In genomic region chr11:75732434-75733226, GRCm38 (mm10) we compare ENCODE assay signal across 8 mouse cellular contexts. TPM values are rescaled to one million over a fixed set of nuclear protein-coding genes. Genes with fewer than 3 reads are reported as not detected.
A peak's percentile ranks its signal among the peaks of the same experiment; 100 is the strongest.
DNase-seq lines count a peak whose midpoint lies in the region; ATAC-seq and TF ChIP-seq lines count a peak whose summit lies in the region.

Ywhae (plus strand) TSS chr11:75732869.

- no peaks in the 10 kb centered on the region for H3K9me3 ChIP-seq in embryonic facial prominence, embryonic 15.5 days (replicated peaks)
- H3K9me3 ChIP-seq in kidney, embryonic 14.5 days (ENCODE audit: control insufficient read depth, low read length): no peaks in the 10 kb centered on the region
- no peaks in the 10 kb centered on the region for H3K9me3 ChIP-seq in limb, embryonic 15.5 days

- peak within 1 kb of the TSS; percentile 97 for H3K9ac ChIP-seq in embryonic facial prominence, embryonic 15.5 days
- H3K9ac ChIP-seq in kidney, embryonic 14.5 days (ENCODE audit: low read depth, low read length): peak within 1 kb of the TSS; percentile 96
- H3K9ac ChIP-seq in limb, embryonic 15.5 days: peak within 1 kb of the TSS; percentile 97

- H3K4me3 ChIP-seq in bone marrow, adult 2 months (replicated peaks; ENCODE audit: control insufficient read depth, low read depth, low read length): peak within 1 kb of the TSS; percentile 88
- H3K4me3 ChIP-seq in embryonic facial prominence, embryonic 15.5 days (replicated peaks): peak within 1 kb of the TSS; percentile 82
- H3K4me3 ChIP-seq in kidney, embryonic 14.5 days (ENCODE audit: low read length): peak within 1 kb of the TSS; percentile 90
- peak within 1 kb of the TSS; percentile 83 for H3K4me3 ChIP-seq in limb, embryonic 15.5 days

- H3K4me1 ChIP-seq in bone marrow, adult 2 months (ENCODE audit: control insufficient read depth, insufficient read depth, low read length): peaks cover under 1% of the 10 kb centered on the region
- peaks cover 37% of the 10 kb centered on the region for H3K4me1 ChIP-seq in embryonic facial prominence, embryonic 15.5 days
- H3K4me1 ChIP-seq in kidney, embryonic 14.5 days (ENCODE audit: control insufficient read depth, insufficient read depth, low read length): peaks cover 28% of the 10 kb centered on the region
- peaks cover 32% of the 10 kb centered on the region for H3K4me1 ChIP-seq in limb, embryonic 15.5 days

- H3K27ac ChIP-seq in bone marrow, adult 2 months (ENCODE audit: control insufficient read depth, insufficient read depth, low read depth, low read length, poor library complexity): peak within 1 kb of the TSS; percentile 98
- H3K27ac ChIP-seq in embryonic facial prominence, embryonic 15.5 days (replicated peaks): peak within 1 kb of the TSS; percentile 97
- peak within 1 kb of the TSS; percentile 90 for H3K27ac ChIP-seq in kidney, embryonic 14.5 days (ENCODE audit: low read depth, low read length)
- peak within 1 kb of the TSS; percentile 98 for H3K27ac ChIP-seq in limb, embryonic 15.5 days

- peak; percentile 83; the same call in 1 of the 2 replicates for TF ChIP-seq POLR2A in bone marrow, adult 2 months (IDR thresholded peaks at IDR 0.05; ENCODE audit: borderline replicate concordance, control insufficient read depth, low read depth, low read length)

- H3K4me2 ChIP-seq in embryonic facial prominence, embryonic 15.5 days (replicated peaks): peak within 1 kb of the TSS; percentile 84
- peak within 1 kb of the TSS; percentile 88 for H3K4me2 ChIP-seq in kidney, embryonic 14.5 days (replicated peaks; ENCODE audit: low read depth, low read length)
- peak within 1 kb of the TSS; percentile 84 for H3K4me2 ChIP-seq in limb, embryonic 15.5 days

- H3K27me3 ChIP-seq in embryonic facial prominence, embryonic 15.5 days: no peaks in the 10 kb centered on the region
- H3K27me3 ChIP-seq in kidney, embryonic 14.5 days (ENCODE audit: control insufficient read depth, insufficient read depth, low read length): no peaks in the 10 kb centered on the region
- no peaks in the 10 kb centered on the region for H3K27me3 ChIP-seq in limb, embryonic 15.5 days

- peak; percentile 95 for DNase-seq in 416B (ENCODE audit: low read depth)
- DNase-seq in heart, adult 9 months (ENCODE audit: low spot score in 2 of 2): peak; percentile 90 to 92
- DNase-seq in monocyte, adult 2 months (ENCODE audit: low read depth in 1 of 2, low spot score in 2 of 2): peak; percentile 68 to 84
- DNase-seq in spleen, postnatal 4 days (ENCODE audit: low spot score in 2 of 2): peak; percentile 86 to 93

- TF ChIP-seq CTCF in bone marrow, adult 2 months (IDR thresholded peaks at IDR 0.05; ENCODE audit: control insufficient read depth, insufficient read depth, low read length): no peak

- WGBS in bone marrow, adult 2 months: under 1% methylated on average over 76 of the region's 76 CpGs
- under 1% methylated on average over 76 of the region's 76 CpGs for WGBS in embryonic facial prominence, embryonic 15.5 days
- WGBS in kidney, embryonic 14.5 days: 1% methylated on average over 72 of the region's 76 CpGs
- WGBS in limb, embryonic 15.5 days: under 1% methylated on average over 75 of the region's 76 CpGs

- peak; percentile 94 for ATAC-seq in embryonic facial prominence, embryonic 15.5 days (ENCODE audit: insufficient number of reproducible peaks, low FRiP score, low TSS enrichment, low read depth)
- ATAC-seq in kidney, embryonic 14.5 days (ENCODE audit: low FRiP score, low TSS enrichment): peak; percentile 95
- peak; percentile 93 for ATAC-seq in limb, embryonic 15.5 days (ENCODE audit: insufficient number of reproducible peaks, low FRiP score, low TSS enrichment, low read depth)

- H3K36me3 ChIP-seq in embryonic facial prominence, embryonic 15.5 days: no peaks in the 10 kb centered on the region
- H3K36me3 ChIP-seq in kidney, embryonic 14.5 days (ENCODE audit: control insufficient read depth, insufficient read depth, low read length): no peaks in the 10 kb centered on the region; the same call in 1 of the 2 replicates
- H3K36me3 ChIP-seq in limb, embryonic 15.5 days: 0 out of 2 replicates have a peak, but pooled peaks cover 2% of the 10 kb centered on the region

RNA-seq across cellular contexts. Expression of gene Ywhae, which starts in this region (rescaled TPM):
- 106 and 186 TPM in 2 replicates for polyA plus RNA-seq in bone marrow, adult 2 months (2011; ENCODE audit: insufficient read depth, insufficient read length, low replicate concordance, missing spikeins)
- polyA plus RNA-seq in embryonic facial prominence, embryonic 15.5 days (2015; fragmentation: Nextera tagmentation; extraction: Ambion mirVana): 742 and 749 TPM in 2 replicates
- 918 and 1,088 TPM in 2 replicates for polyA plus RNA-seq in kidney, embryonic 14.5 days (2014; fragmentation: Nextera tagmentation; extraction: Ambion mirVana)
- polyA plus RNA-seq in limb, embryonic 15.5 days (2015; fragmentation: Nextera tagmentation; extraction: Ambion mirVana): 697 and 700 TPM in 2 replicates

Comparison
In these comparisons a context has a peak if more than half of its experiments do, and no peak if none do; other contexts are left out.
1. Peak in every context shown above with its lines: DNase-seq, ATAC-seq, H3K4me3 ChIP-seq and H3K27ac ChIP-seq.